In the genomic region with DNA sequence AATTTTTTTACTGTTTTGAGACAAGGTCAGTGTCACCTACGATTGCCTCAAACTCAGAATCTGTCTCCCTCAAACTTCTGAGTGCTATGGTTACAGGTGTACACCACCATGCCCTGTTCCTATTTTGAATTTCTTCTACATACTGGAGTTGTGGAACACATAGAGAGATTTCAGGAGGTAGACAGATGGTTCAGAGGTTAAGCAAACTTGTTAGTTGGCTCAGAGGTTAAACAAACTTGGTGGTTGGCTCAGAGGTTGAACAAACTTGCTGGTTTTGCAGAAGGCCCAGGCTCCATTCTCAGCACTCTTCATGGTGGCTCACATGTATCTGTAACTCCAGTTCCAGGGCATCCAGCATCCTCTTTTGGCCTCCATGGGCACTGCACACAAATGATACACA, we compare ENCODE assay signal across 29 mouse cellular contexts. TPM values are rescaled to one million over a fixed set of nuclear protein-coding genes. Genes with fewer than 3 reads are reported as not detected.
DNase-seq lines count a peak whose midpoint lies in the region; ATAC-seq and TF ChIP-seq lines count a peak whose summit lies in the region.
"Had no signal": no experiment of that assay in that cellular context is flagged by ENCODE, and none has a peak within 500 bp of the region (broad histone marks: within the 10 kb centered on the region; RNA-seq: fewer than 3 reads in every experiment).

No protein-coding gene starts in this region.

- H3K4me3 ChIP-seq in intestine, embryonic 16.5 days (ENCODE audit: low read length), result no peak overlapping the region
- no peak overlapping the region for H3K4me3 ChIP-seq in intestine, embryonic 15.5 days (replicated peaks)
- H3K4me3 ChIP-seq in liver, embryonic 14.5 days (ENCODE audit: insufficient read depth in 1 of 2, low read depth in 2 of 2, low read length in 2 of 2), result no peak overlapping the region
- no peak overlapping the region for H3K4me3 ChIP-seq in small intestine, adult 2 months (ENCODE audit: low read depth, low read length)
- H3K4me3 ChIP-seq: embryonic facial prominence, embryonic 15.5 days; erythroblast, embryonic 14.5 days; forebrain, embryonic 10.5 days; forebrain, embryonic 15.5 days; heart, adult 2 months; heart, embryonic 15.5 days; hindbrain, embryonic 13.5 days had no signal

- no peaks in the 10 kb centered on the region for H3K9me3 ChIP-seq in intestine, embryonic 16.5 days (ENCODE audit: control insufficient read depth, low read length)
- H3K9me3 ChIP-seq in intestine, embryonic 15.5 days, result no peaks in the 10 kb centered on the region
- no peaks in the 10 kb centered on the region for H3K9me3 ChIP-seq in liver, embryonic 14.5 days (ENCODE audit: control insufficient read depth, low read length)
- H3K9me3 ChIP-seq: embryonic facial prominence, embryonic 15.5 days; forebrain, embryonic 10.5 days; forebrain, embryonic 15.5 days; G1E; heart, embryonic 15.5 days; hindbrain, embryonic 13.5 days had no signal

- TF ChIP-seq EP300 in liver, embryonic 14.5 days (IDR thresholded peaks at IDR 0.05; ENCODE audit: low read depth), result no peak

- no peak overlapping the region for H3K9ac ChIP-seq in intestine, embryonic 16.5 days (ENCODE audit: low read depth, low read length)
- no peak overlapping the region for H3K9ac ChIP-seq in intestine, embryonic 15.5 days
- no peak overlapping the region for H3K9ac ChIP-seq in liver, embryonic 14.5 days (replicated peaks)
- H3K9ac ChIP-seq: embryonic facial prominence, embryonic 15.5 days; forebrain, embryonic 15.5 days; heart, embryonic 15.5 days; hindbrain, embryonic 13.5 days had no signal

- H3K27me3 ChIP-seq in intestine, embryonic 16.5 days (replicated peaks; ENCODE audit: control insufficient read depth, insufficient read depth, low read length), result no peaks in the 10 kb centered on the region
- no peaks in the 10 kb centered on the region for H3K27me3 ChIP-seq in intestine, embryonic 15.5 days (replicated peaks)
- no peaks in the 10 kb centered on the region for H3K27me3 ChIP-seq in liver, embryonic 14.5 days (ENCODE audit: control insufficient read depth, insufficient read depth, low read length)
- H3K27me3 ChIP-seq in small intestine, adult 2 months (ENCODE audit: control insufficient read depth, insufficient read depth, low read length), result no peaks in the 10 kb centered on the region
- H3K27me3 ChIP-seq: embryonic facial prominence, embryonic 15.5 days; forebrain, embryonic 15.5 days; heart, embryonic 15.5 days; hindbrain, embryonic 13.5 days had no signal

- H3K4me2 ChIP-seq in intestine, embryonic 16.5 days (ENCODE audit: low read depth, low read length), result no peak overlapping the region
- H3K4me2 ChIP-seq in intestine, embryonic 15.5 days (replicated peaks), result no peak overlapping the region
- H3K4me2 ChIP-seq in liver, embryonic 14.5 days (ENCODE audit: low read depth), result peak overlapping the region; percentile 32
- H3K4me2 ChIP-seq: embryonic facial prominence, embryonic 15.5 days; forebrain, embryonic 15.5 days; heart, embryonic 11.5 days; heart, embryonic 15.5 days; hindbrain, embryonic 13.5 days had no signal

- no peak for ATAC-seq in intestine, embryonic 16.5 days
- no peak for ATAC-seq in intestine, embryonic 15.5 days
- peak; percentile 51; the same call in 1 of the 2 replicates for ATAC-seq in liver, embryonic 14.5 days (ENCODE audit: insufficient read depth)
- no peak for ATAC-seq in megakaryocyte progenitor cell, adult 5-6 weeks (replicated peaks; ENCODE audit: poor library complexity)
- ATAC-seq: CD4-positive, CD25-positive, alpha-beta regulatory T cell, adult 4 months; forebrain, embryonic 15.5 days had no signal

- WGBS in intestine, embryonic 16.5 days, result 71% methylated on average over 1 of the region's 1 CpGs
- 58% methylated on average over 1 of the region's 1 CpGs for WGBS in intestine, embryonic 15.5 days
- WGBS in liver, embryonic 14.5 days (ENCODE audit: insufficient replicate concordance), result 70% methylated on average over 1 of the region's 1 CpGs
- WGBS in small intestine, adult 2 months, result 38% methylated on average over 1 of the region's 1 CpGs

- no peak for TF ChIP-seq CTCF in liver, embryonic 14.5 days (IDR thresholded peaks at IDR 0.05; ENCODE audit: low read depth)
- no peak for TF ChIP-seq CTCF in small intestine, adult 2 months (IDR thresholded peaks at IDR 0.05; ENCODE audit: extremely low read depth, insufficient read length, insufficient replicate concordance, low read depth, low read length)

- DNase-seq in liver, embryonic 14.5 days (ENCODE audit: low read depth in 3 of 3, low spot score in 3 of 3), result no peak
- no peak for DNase-seq in frontal cortex, postnatal 14 days (ENCODE audit: low spot score in 2 of 2)
- DNase-seq in frontal cortex, postnatal 36 days (ENCODE audit: low spot score in 2 of 2), result no peak
- DNase-seq: adrenal gland, adult 8-10 months; adrenal gland, postnatal 36 days; B cell, adult 2 months; cerebellum, adult 2 months; cerebellum, postnatal 10 days; embryo, embryonic 11 days; gastrocnemius, postnatal 14 days; heart, adult 2 months; heart, postnatal 14 days had no signal

- H3K4me1 ChIP-seq in intestine, embryonic 16.5 days (ENCODE audit: control insufficient read depth, insufficient read depth, low read length), result peaks cover 8% of the 10 kb centered on the region
- H3K4me1 ChIP-seq in intestine, embryonic 15.5 days (replicated peaks), result 0 out of 2 replicates have a peak, but pooled peaks cover 3% of the 10 kb centered on the region
- peaks cover 7 to 8% of the 10 kb centered on the region in 2 experiments; a peak in 3 of 4 replicates for H3K4me1 ChIP-seq in liver, embryonic 14.5 days (replicated peaks; ENCODE audit: control insufficient read depth in 2 of 2, insufficient read depth in 2 of 2, low read length in 1 of 2)
- H3K4me1 ChIP-seq in small intestine, adult 2 months (ENCODE audit: control insufficient read depth, insufficient read depth, insufficient read length, low read length), result peaks cover 19% of the 10 kb centered on the region
- H3K4me1 ChIP-seq: embryonic facial prominence, embryonic 15.5 days; forebrain, embryonic 15.5 days; heart, embryonic 15.5 days; hindbrain, embryonic 13.5 days had no signal

- TF ChIP-seq POLR2A in small intestine, adult 2 months (IDR thresholded peaks at IDR 0.05; ENCODE audit: low read depth, low read length), result no peak

- H3K36me3 ChIP-seq in intestine, embryonic 16.5 days (ENCODE audit: control insufficient read depth, insufficient read depth, low read length), result 0 out of 2 replicates have a peak, but pooled peaks cover 6% of the 10 kb centered on the region
- 0 out of 2 replicates have a peak, but pooled peaks cover 6% of the 10 kb centered on the region for H3K36me3 ChIP-seq in intestine, embryonic 15.5 days
- peaks cover 11% of the 10 kb centered on the region for H3K36me3 ChIP-seq in liver, embryonic 14.5 days (replicated peaks; ENCODE audit: control insufficient read depth, insufficient read depth, low read depth)
- peaks cover 15% of the 10 kb centered on the region for H3K36me3 ChIP-seq in small intestine, adult 2 months (ENCODE audit: control insufficient read depth, insufficient read depth, low read length)

- peak overlapping the region; percentile 62 for H3K27ac ChIP-seq in intestine, embryonic 16.5 days (ENCODE audit: low read length)
- no peak overlapping the region for H3K27ac ChIP-seq in intestine, embryonic 15.5 days
- H3K27ac ChIP-seq in liver, embryonic 14.5 days, result no peak overlapping the region
- H3K27ac ChIP-seq in small intestine, adult 2 months (ENCODE audit: insufficient read depth, low read depth, low read length), result peak overlapping the region; percentile 28; the same call in 1 of the 2 replicates
- H3K27ac ChIP-seq: embryonic facial prominence, embryonic 15.5 days; forebrain, embryonic 10.5 days; forebrain, embryonic 15.5 days; heart, adult 2 months; heart, embryonic 15.5 days; hindbrain, embryonic 13.5 days had no signal

RNA-seq across cellular contexts. Expression of a gene that starts 23.6 kb away (rescaled TPM):
- 127 and 149 TPM in 2 replicates for polyA plus RNA-seq in intestine, embryonic 16.5 days (2015; fragmentation: Nextera tagmentation; extraction: Ambion mirVana)
- 96.6 and 102 TPM in 2 replicates for polyA plus RNA-seq in intestine, embryonic 15.5 days (2015; fragmentation: Nextera tagmentation; extraction: Ambion mirVana)
- polyA plus RNA-seq in liver, embryonic 14.5 days (2012; rRNA removed), result 17.3 and 22.4 TPM in 2 replicates
- 36.6 and 41.3 TPM in 2 replicates for polyA plus RNA-seq in liver, embryonic 14.5 days (2014; fragmentation: Nextera tagmentation; extraction: Ambion mirVana)
- polyA plus RNA-seq in small intestine, adult 2 months (2012; rRNA removed), result 18.2 and 40.3 TPM in 2 replicates
- 19.3 and 22.3 TPM in 2 replicates for total RNA-seq in megakaryocyte progenitor cell, adult 5-6 weeks (2015)
- 18.4 and 18.9 TPM in 2 replicates for total RNA-seq in megakaryocyte progenitor cell, adult 5-6 weeks (2017)

RNA-seq across cellular contexts. Expression of a gene that starts 23.8 kb away (rescaled TPM):
- polyA plus RNA-seq in intestine, embryonic 16.5 days (2015; fragmentation: Nextera tagmentation; extraction: Ambion mirVana), result 24.3 and 27.9 TPM in 2 replicates
- 23.7 and 24.7 TPM in 2 replicates for polyA plus RNA-seq in intestine, embryonic 15.5 days (2015; fragmentation: Nextera tagmentation; extraction: Ambion mirVana)
- polyA plus RNA-seq in liver, embryonic 14.5 days (2012; rRNA removed), result 7.4 and 9.6 TPM in 2 replicates
- 9.7 and 11.2 TPM in 2 replicates for polyA plus RNA-seq in liver, embryonic 14.5 days (2014; fragmentation: Nextera tagmentation; extraction: Ambion mirVana)
- 13.6 and 21.6 TPM in 2 replicates for polyA plus RNA-seq in small intestine, adult 2 months (2012; rRNA removed)
- 22.1 and 24.8 TPM in 2 replicates for total RNA-seq in megakaryocyte progenitor cell, adult 5-6 weeks (2015)
- 41.4 and 49.9 TPM in 2 replicates for total RNA-seq in megakaryocyte progenitor cell, adult 5-6 weeks (2017)

RNA-seq across cellular contexts. Expression of a gene that starts 24.3 kb away (rescaled TPM):
- polyA plus RNA-seq in intestine, embryonic 16.5 days (2015; fragmentation: Nextera tagmentation; extraction: Ambion mirVana), result 106 and 122 TPM in 2 replicates
- 138 and 147 TPM in 2 replicates for polyA plus RNA-seq in intestine, embryonic 15.5 days (2015; fragmentation: Nextera tagmentation; extraction: Ambion mirVana)
- 24.1 and 40.2 TPM in 2 replicates for polyA plus RNA-seq in liver, embryonic 14.5 days (2012; rRNA removed)
- 65.7 and 71.0 TPM in 2 replicates for polyA plus RNA-seq in liver, embryonic 14.5 days (2014; fragmentation: Nextera tagmentation; extraction: Ambion mirVana)
- 3.5 and 6.6 TPM in 2 replicates for polyA plus RNA-seq in small intestine, adult 2 months (2012; rRNA removed)
- 166 and 206 TPM in 2 replicates for total RNA-seq in megakaryocyte progenitor cell, adult 5-6 weeks (2015)
- total RNA-seq in megakaryocyte progenitor cell, adult 5-6 weeks (2017), result 134 and 150 TPM in 2 replicates

RNA-seq across cellular contexts. Expression of a gene that starts 24.4 kb away (rescaled TPM):
- 14.3 and 15.9 TPM in 2 replicates for polyA plus RNA-seq in intestine, embryonic 16.5 days (2015; fragmentation: Nextera tagmentation; extraction: Ambion mirVana)
- 17.3 and 18.7 TPM in 2 replicates for polyA plus RNA-seq in intestine, embryonic 15.5 days (2015; fragmentation: Nextera tagmentation; extraction: Ambion mirVana)
- polyA plus RNA-seq in liver, embryonic 14.5 days (2012; rRNA removed), result 8.3 and 9.8 TPM in 2 replicates
- 9.0 and 10.3 TPM in 2 replicates for polyA plus RNA-seq in liver, embryonic 14.5 days (2014; fragmentation: Nextera tagmentation; extraction: Ambion mirVana)
- 2.1 and 3.5 TPM in 2 replicates for polyA plus RNA-seq in small intestine, adult 2 months (2012; rRNA removed)
- total RNA-seq in megakaryocyte progenitor cell, adult 5-6 weeks (2015), result 14.8 and 16.7 TPM in 2 replicates
- 14.4 and 15.9 TPM in 2 replicates for total RNA-seq in megakaryocyte progenitor cell, adult 5-6 weeks (2017)

RNA-seq across cellular contexts. Expression of a gene that starts 50.9 kb away (rescaled TPM):
- not detected in 2 replicates for polyA plus RNA-seq in intestine, embryonic 16.5 days (2015; fragmentation: Nextera tagmentation; extraction: Ambion mirVana)
- not detected in 2 replicates for polyA plus RNA-seq in intestine, embryonic 15.5 days (2015; fragmentation: Nextera tagmentation; extraction: Ambion mirVana)
- polyA plus RNA-seq in liver, embryonic 14.5 days (2012; rRNA removed), result 0.15 TPM in 1 of 2 replicates, not detected in the other
- polyA plus RNA-seq in liver, embryonic 14.5 days (2014; fragmentation: Nextera tagmentation; extraction: Ambion mirVana), result not detected in 2 replicates
- polyA plus RNA-seq in small intestine, adult 2 months (2012; rRNA removed), result 2.3 and 6.1 TPM in 2 replicates
- total RNA-seq in megakaryocyte progenitor cell, adult 5-6 weeks (2015), result not detected in 2 replicates
- total RNA-seq in megakaryocyte progenitor cell, adult 5-6 weeks (2017), result not detected in 2 replicates
- total RNA-seq: common myeloid progenitor, adult 5-6 weeks; G1E; gastrocnemius, adult 18-20 months; gastrocnemius, postnatal 14 days; heart, adult 2 months; heart, postnatal 14 days; hematopoietic stem cell, adult 5-6 weeks had no signal
- polyA plus RNA-seq: embryonic facial prominence, embryonic 11.5 days; erythroblast, embryonic 14.5 days; G1E; heart, adult 2 months; heart, embryonic 11.5 days; heart, embryonic 15.5 days; hindbrain, embryonic 13.5 days had no signal

Comparison
In these comparisons a context has a peak if more than half of its experiments do, and no peak if none do; other contexts are left out.
1. H3K27ac ChIP-seq: peak in intestine, embryonic 16.5 days (single experiment) and small intestine, adult 2 months (single experiment); none in intestine, embryonic 15.5 days (single experiment) and liver, embryonic 14.5 days (single experiment).